Mouse (Mus musculus) liver, adult 2 months (tissue): Measurements from ENCODE around the gene Prkd2. TPM values are rescaled to one million over a fixed set of nuclear protein-coding genes. Genes with fewer than 3 reads are reported as not detected.

Source experiments
- DNase-seq: peaks from one replicate; pipeline ENCODE4 v3.0.0-alpha.2; 2011; ENCODE audit warnings: low read depth, low spot score; ENCODE audit errors: extremely low read depth
- H3K27ac ChIP-seq: fragments of 200-500 bp; replicated peaks from 2 replicates; pipeline ENCODE4 v1.5.1; 2012; ENCODE audit warnings: low read depth, mild to moderate bottlenecking, control low read depth, inconsistent platforms, low read length; ENCODE audit not compliant: insufficient read depth
- H3K27me3 ChIP-seq: fragments of 200-500 bp; 2 replicates; pipeline ENCODE4 v1.6.1; 2012; ENCODE audit warnings: mild to moderate bottlenecking, moderate library complexity, low read length, inconsistent platforms; ENCODE audit not compliant: control insufficient read depth, insufficient read depth
- H3K36me3 ChIP-seq: fragments of 200-500 bp; 2 replicates; pipeline ENCODE4 v1.6.1; 2012; ENCODE audit warnings: low read length, inconsistent platforms; ENCODE audit not compliant: control insufficient read depth, insufficient read depth
- H3K4me1 ChIP-seq: fragments of 200-500 bp; 2 replicates; pipeline ENCODE4 v1.6.1; 2011; ENCODE audit warnings: low read length; ENCODE audit not compliant: control insufficient read depth, insufficient read depth
- H3K4me3 ChIP-seq: fragments of 200-500 bp; 2 replicates; pipeline ENCODE4 v1.5.1; 2011; ENCODE audit warnings: low read depth, mild to moderate bottlenecking, control low read depth, low read length, moderate library complexity; ENCODE audit not compliant: insufficient read depth
- H3K79me2 ChIP-seq: fragments of 200-500 bp; 2 replicates; pipeline ENCODE4 v1.6.1; 2012; ENCODE audit warnings: inconsistent platforms, mild to moderate bottlenecking, low read length, moderate library complexity; ENCODE audit not compliant: control insufficient read depth, insufficient read depth
- H3K9ac ChIP-seq: fragments of 200-500 bp; 2 replicates; pipeline ENCODE4 v1.6.1; 2012; ENCODE audit warnings: low read depth, mild to moderate bottlenecking, control low read depth, inconsistent platforms, low read length
- CTCF ChIP-seq: fragments of 200-500 bp; IDR thresholded peaks from 2 replicates; pipeline ENCODE4 v1.5.1; 2011; ENCODE audit warnings: low read depth, low read length, control low read depth
- POLR2A ChIP-seq: fragments of 200-500 bp; IDR thresholded peaks from 2 replicates; pipeline ENCODE4 v1.6.1; 2011; ENCODE audit warnings: low read length, control low read depth; ENCODE audit not compliant: insufficient read depth; ENCODE audit errors: extremely low read depth
- WGBS: fragments of 180-500 bp; shearing (Covaris S2); methylation state at CpG from one replicate; pipeline ENCODE4 v1.1.7; 2018; 5-methylcytosine and 5-hydroxymethylcytosine counted together
- polyA plus RNA-seq: library from polyadenylated mRNA; depleted of rRNA; stranded (reverse); fragments of >200 nt; gene quantifications from 2 replicates; pipeline ENCODE4 v1.2.3, GENCODE M21; 2012
- total RNA-seq: library from RNA; depleted of rRNA; stranded (reverse); fragments of >200 nt; gene quantifications from 2 replicates; pipeline ENCODE4 v1.2.3, GENCODE M21; 2014

Prkd2 gene
- total and polyA plus RNA-seq, 2 experiments = 2.5 to 11.7 TPM

DNA sequence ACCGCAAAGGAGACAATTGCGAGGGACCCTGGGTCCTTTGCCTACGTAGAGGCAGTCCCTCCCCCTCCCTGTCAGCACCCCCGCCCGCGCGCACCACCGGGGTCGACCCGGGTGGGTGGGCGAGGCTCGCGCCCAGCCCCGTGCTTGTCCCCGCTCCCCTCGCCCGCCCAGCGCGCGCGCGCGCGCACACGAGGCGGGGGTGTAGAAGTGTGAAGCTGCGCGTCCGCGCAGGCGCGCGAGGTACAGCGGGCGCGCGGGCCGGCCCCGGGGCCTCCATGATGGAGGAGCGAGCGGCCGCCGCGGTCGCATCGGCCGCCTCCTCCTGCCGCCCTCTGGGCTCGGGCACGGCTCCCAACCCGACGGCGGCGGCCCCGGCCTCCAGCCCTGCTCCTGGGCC is 26.6 kb upstream of the Prkd2 start:
- no peak for TF ChIP-seq CTCF
- TF ChIP-seq POLR2A = no peak
- peak; percentile 31 for DNase-seq
- peaks cover 40% of the 10 kb centered on the region for H3K79me2 ChIP-seq
- H3K4me3 ChIP-seq = peak overlapping the region; percentile 98
- H3K9ac ChIP-seq = peak overlapping the region; percentile 99
- H3K36me3 ChIP-seq = no peaks in the 10 kb centered on the region
- peak overlapping the region; percentile 81 for H3K27ac ChIP-seq
- WGBS = under 1% methylated on average over 55 of the region's 55 CpGs
- no peaks in the 10 kb centered on the region for H3K27me3 ChIP-seq
- H3K4me1 ChIP-seq = peaks cover 25% of the 10 kb centered on the region

DNA sequence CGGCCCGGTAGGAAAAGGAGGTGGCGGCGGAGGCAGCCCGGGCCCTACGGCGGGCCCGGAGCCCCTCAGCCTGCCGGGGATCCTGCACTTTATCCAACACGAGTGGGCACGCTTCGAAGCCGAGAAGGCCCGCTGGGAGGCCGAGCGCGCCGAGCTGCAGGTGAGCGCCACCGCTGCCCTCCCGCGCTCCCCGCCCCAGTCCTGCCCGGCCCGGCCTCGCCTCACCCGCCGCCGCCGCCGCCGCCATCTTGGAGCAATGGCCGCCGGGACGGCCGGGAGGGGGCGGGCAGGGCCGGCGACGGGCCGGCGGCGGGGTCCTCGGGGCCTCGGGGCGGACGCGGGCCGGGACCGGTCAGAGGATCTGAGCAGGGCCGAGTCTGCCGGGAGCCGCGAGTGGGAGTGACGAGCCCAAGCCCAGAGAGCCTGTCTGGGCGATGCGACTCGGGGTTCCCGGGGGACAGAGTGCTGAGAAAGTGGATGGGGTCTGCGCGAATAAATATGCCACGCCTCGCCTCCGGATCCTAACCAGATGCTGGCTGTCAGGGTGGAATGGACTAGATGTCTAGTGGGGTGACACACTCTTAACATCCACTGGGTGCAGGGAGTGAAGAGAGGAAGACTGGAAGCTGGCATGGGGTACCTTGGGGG is 26.1 kb upstream of the Prkd2 start, which contains the start of gene Fkrp:
Gene Fkrp (minus strand): TSS at position 258 of the 648 bp plus-strand sequence.
- WGBS = under 1% methylated on average over 63 of the region's 64 CpGs
- H3K36me3 ChIP-seq = no peaks in the 10 kb centered on the region
- peaks cover 43% of the 10 kb centered on the region for H3K79me2 ChIP-seq
- H3K4me3 ChIP-seq = peak within 1 kb of the TSS; percentile 98
- peak within 1 kb of the TSS; percentile 81 for H3K27ac ChIP-seq
- DNase-seq = no peak
- no peaks in the 10 kb centered on the region for H3K27me3 ChIP-seq
- peak within 1 kb of the TSS; percentile 99 for H3K9ac ChIP-seq
- H3K4me1 ChIP-seq = peaks cover 30% of the 10 kb centered on the region
- TF ChIP-seq CTCF (no peak), POLR2A (no peak)

DNA sequence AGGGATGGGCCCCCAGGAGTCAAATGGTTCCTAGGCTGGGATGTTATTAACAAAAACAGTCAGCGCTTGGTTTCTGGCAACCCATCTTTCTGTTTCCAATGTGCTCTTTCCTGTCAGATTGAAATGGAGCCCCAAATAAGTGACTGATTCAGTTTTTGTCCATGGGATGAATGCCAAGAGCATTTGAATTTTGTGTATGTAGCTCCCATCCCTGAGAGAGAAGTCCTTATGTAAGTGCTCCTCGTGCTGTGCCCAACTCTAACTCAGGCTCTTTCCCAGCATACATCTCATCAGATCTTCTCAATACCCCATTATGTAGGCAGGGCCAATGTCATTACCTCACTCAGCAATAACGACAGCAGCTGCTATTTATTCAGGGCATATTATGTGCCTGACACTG is 25.0 kb upstream of the Prkd2 start:
- Histone ChIP-seq H3K79me2 (peaks cover 48% of the 10 kb centered on the region), H3K27me3 (no peaks in the 10 kb centered on the region), H3K36me3 (no peaks in the 10 kb centered on the region), H3K4me1 (peaks cover 30% of the 10 kb centered on the region), H3K4me3 (no peak overlapping the region; the same call in 1 of the 2 replicates), H3K9ac (no peak overlapping the region), H3K27ac (no peak overlapping the region)
- TF ChIP-seq CTCF (no peak), POLR2A (no peak)
- DNase-seq = no peak
- 66% methylated on average over 3 of the region's 3 CpGs for WGBS

DNA sequence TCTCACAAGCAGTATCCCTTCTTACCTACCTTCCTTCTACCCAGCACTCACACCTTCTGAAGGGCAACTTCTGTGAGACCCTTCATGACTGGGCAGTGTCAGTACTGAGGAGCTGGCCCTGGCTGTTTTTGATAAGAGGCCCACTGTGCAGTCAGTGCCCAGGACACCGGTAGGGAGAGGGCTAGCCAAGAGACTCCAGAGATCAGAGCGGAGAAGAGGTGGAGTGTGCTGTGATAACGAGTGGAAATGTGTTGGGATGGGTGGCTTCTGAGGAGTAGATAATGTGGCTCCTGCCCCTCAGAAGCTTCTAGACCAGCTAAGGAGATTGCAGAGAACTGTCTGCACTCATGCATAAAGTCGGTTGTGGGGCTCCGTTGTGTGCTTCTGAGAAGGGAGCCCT is 22.9 kb upstream of the Prkd2 start:
- Histone ChIP-seq H3K9ac (no peak overlapping the region), H3K4me3 (no peak overlapping the region), H3K79me2 (peaks cover 54% of the 10 kb centered on the region), H3K36me3 (peaks cover 3% of the 10 kb centered on the region; the same call in 1 of the 2 replicates), H3K27me3 (no peaks in the 10 kb centered on the region), H3K27ac (no peak overlapping the region), H3K4me1 (peaks cover 30% of the 10 kb centered on the region)
- DNase-seq = no peak
- 79% methylated on average over 5 of the region's 5 CpGs for WGBS
- TF ChIP-seq CTCF (no peak), POLR2A (no peak)

DNA sequence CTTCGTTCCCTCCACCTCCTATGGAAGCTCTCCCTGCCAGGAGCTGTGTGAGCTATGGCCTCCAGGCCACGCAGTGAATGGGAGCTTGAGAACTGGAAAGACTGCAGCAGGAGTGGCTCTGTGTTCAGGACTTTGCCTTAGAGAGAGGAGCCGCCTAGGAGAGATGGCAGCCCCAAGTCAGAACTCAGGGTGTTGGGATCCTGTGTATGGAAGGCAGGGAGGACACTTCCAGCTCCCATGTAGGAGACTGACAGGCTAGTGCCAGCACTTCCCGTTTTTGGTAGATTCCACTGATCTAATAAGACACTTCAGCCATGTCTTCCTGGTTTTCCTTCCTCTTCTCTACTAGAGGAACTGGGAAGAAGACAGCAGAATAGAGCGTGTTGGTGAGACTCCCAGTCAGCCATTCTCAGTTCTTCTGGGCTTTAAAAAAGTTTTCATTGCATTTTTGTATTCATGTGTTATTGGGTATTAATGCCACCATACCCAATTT is 22.4 kb upstream of the Prkd2 start:
- H3K36me3 ChIP-seq = peaks cover 5% of the 10 kb centered on the region; the same call in 1 of the 2 replicates
- H3K27me3 ChIP-seq = no peaks in the 10 kb centered on the region
- H3K4me3 ChIP-seq = no peak overlapping the region
- 61% methylated on average over 5 of the region's 5 CpGs for WGBS
- H3K9ac ChIP-seq = no peak overlapping the region
- no peak overlapping the region for H3K27ac ChIP-seq
- peaks cover 30% of the 10 kb centered on the region for H3K4me1 ChIP-seq
- TF ChIP-seq CTCF (no peak), POLR2A (no peak)
- peak; percentile 23 for DNase-seq
- H3K79me2 ChIP-seq = peaks cover 54% of the 10 kb centered on the region

DNA sequence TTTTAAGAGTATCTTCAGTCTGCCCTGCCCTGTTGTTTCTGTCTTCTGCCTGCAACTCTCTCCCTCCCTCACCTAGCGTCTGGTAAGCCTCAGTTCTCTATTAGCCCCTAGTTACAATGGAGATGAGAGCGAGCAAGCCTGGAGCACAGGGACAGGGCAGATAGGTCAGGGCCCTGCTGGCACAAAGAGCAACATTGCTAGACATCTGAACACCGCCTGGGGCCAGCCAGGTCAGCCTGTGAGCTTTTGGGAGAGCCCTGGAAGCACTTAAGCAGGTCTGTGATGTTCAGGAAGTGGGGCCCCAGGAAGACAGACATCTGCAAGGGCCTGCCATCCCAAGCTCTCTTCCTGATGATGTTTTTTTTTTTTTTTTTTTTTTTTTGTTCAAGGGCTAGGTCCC is 21.6 kb upstream of the Prkd2 start:
- no peak overlapping the region for H3K4me3 ChIP-seq
- H3K36me3 ChIP-seq = peaks cover 7% of the 10 kb centered on the region; the same call in 1 of the 2 replicates
- peaks cover 51% of the 10 kb centered on the region for H3K79me2 ChIP-seq
- no peak overlapping the region for H3K9ac ChIP-seq
- peak; percentile 46 for DNase-seq
- no peak for TF ChIP-seq CTCF
- TF ChIP-seq POLR2A = no peak
- peaks cover 30% of the 10 kb centered on the region for H3K4me1 ChIP-seq
- 19% methylated on average over 3 of the region's 3 CpGs for WGBS
- H3K27ac ChIP-seq = no peak overlapping the region
- no peaks in the 10 kb centered on the region for H3K27me3 ChIP-seq
